Mouse (Mus musculus) limb, embryonic 15.5 days (tissue): Measurements from ENCODE around the gene Uqcc2. TPM values are rescaled to one million over a fixed set of nuclear protein-coding genes. Genes with fewer than 3 reads are reported as not detected.

Experiments
- ATAC-seq: fragments of 200-750 bp; cut with Nextera tagmentation; 2 replicates; pipeline ENCODE4 v1.8.0; 2017; ENCODE audit warnings: low read depth, moderate TSS enrichment; ENCODE audit not compliant: insufficient number of reproducible peaks, low FRiP score, low TSS enrichment
- H3K27ac ChIP-seq: fragments of 300-500 bp; sonication (generic); 2 replicates; pipeline ENCODE4 v1.5.1; 2015; ENCODE audit warnings: moderate library complexity, mild to moderate bottlenecking, inconsistent platforms
- H3K27me3 ChIP-seq: fragments of 300-500 bp; sonication (generic); 2 replicates; pipeline ENCODE4 v1.6.1; 2015; ENCODE audit warnings: inconsistent platforms
- H3K36me3 ChIP-seq: fragments of 300-500 bp; sonication (generic); 2 replicates; pipeline ENCODE4 v1.6.1; 2015; ENCODE audit warnings: inconsistent platforms
- H3K4me1 ChIP-seq: fragments of 300-500 bp; sonication (generic); 2 replicates; pipeline ENCODE4 v1.6.1; 2015; ENCODE audit warnings: inconsistent platforms
- H3K4me2 ChIP-seq: fragments of 300-500 bp; sonication (generic); 2 replicates; pipeline ENCODE4 v1.6.1; 2015; ENCODE audit warnings: mild to moderate bottlenecking, inconsistent platforms
- H3K4me3 ChIP-seq: fragments of 300-500 bp; sonication (generic); 2 replicates; pipeline ENCODE4 v1.5.1; 2015; ENCODE audit warnings: mild to moderate bottlenecking, inconsistent platforms
- H3K9ac ChIP-seq: fragments of 300-500 bp; sonication (generic); 2 replicates; pipeline ENCODE4 v1.6.1; 2015; ENCODE audit warnings: inconsistent platforms
- H3K9me3 ChIP-seq: fragments of 300-500 bp; sonication (generic); 2 replicates; pipeline ENCODE4 v1.6.1; 2016; ENCODE audit warnings: inconsistent platforms
- WGBS: fragments of 180-500 bp; shearing (Covaris S2); methylation state at CpG from one replicate; pipeline ENCODE4 v1.1.7; 2015; 5-methylcytosine and 5-hydroxymethylcytosine counted together
- polyA plus RNA-seq: library from polyadenylated mRNA; unstranded; fragments of >200 nt; fragmentation: Nextera tagmentation; extraction: Ambion mirVana; gene quantifications from 2 replicates; pipeline ENCODE4 v1.2.1, GENCODE M21; 2015

Uqcc2 gene
- polyA plus RNA-seq, 1 experiment from 2014 or later: 276 TPM

GRCm38 (mm10) chr17:27131240-27131665 is 2.5 kb downstream of the Uqcc2 start:
- no peak for ATAC-seq
- no peak overlapping the region for H3K9ac ChIP-seq
- H3K4me3 ChIP-seq: no peak overlapping the region
- peaks cover 63% of the 10 kb centered on the region for H3K4me1 ChIP-seq
- no peaks in the 10 kb centered on the region for H3K36me3 ChIP-seq
- 81% methylated on average over 10 of the region's 10 CpGs for WGBS
- no peak overlapping the region for H3K4me2 ChIP-seq
- H3K27me3 ChIP-seq: no peaks in the 10 kb centered on the region
- no peak overlapping the region for H3K27ac ChIP-seq
- H3K9me3 ChIP-seq: no peaks in the 10 kb centered on the region

- Histone ChIP-seq H3K4me2 (no peak overlapping the region), H3K4me1 (peaks cover 62% of the 10 kb centered on the region)
- 39% methylated on average over 9 of the region's 9 CpGs for WGBS
Observed at GRCm38 (mm10) chr17:27130246-27130645, 3.5 kb downstream of the Uqcc2 start.

GRCm38 (mm10) chr17:27129819-27130218 is 3.9 kb downstream of the Uqcc2 start:
- Histone ChIP-seq H3K4me3 (no peak overlapping the region), H3K4me2 (no peak overlapping the region), H3K9ac (no peak overlapping the region), H3K36me3 (peaks cover 9% of the 10 kb centered on the region), H3K9me3 (no peaks in the 10 kb centered on the region), H3K27me3 (no peaks in the 10 kb centered on the region), H3K27ac (no peak overlapping the region), H3K4me1 (peaks cover 60% of the 10 kb centered on the region)
- WGBS: 72% methylated on average over 7 of the region's 7 CpGs
- ATAC-seq: no peak

More at GRCm38 (mm10) chr17:27130246-27130645, 3.5 kb downstream of the Uqcc2 start:
- no peak overlapping the region for H3K27ac ChIP-seq
- ATAC-seq: no peak
- H3K4me3 ChIP-seq: no peak overlapping the region
- H3K9ac ChIP-seq: no peak overlapping the region
- H3K36me3 ChIP-seq: peaks cover 5% of the 10 kb centered on the region
- H3K9me3 ChIP-seq: no peaks in the 10 kb centered on the region
- H3K27me3 ChIP-seq: no peaks in the 10 kb centered on the region

- Histone ChIP-seq H3K4me2 (no peak overlapping the region), H3K9ac (no peak overlapping the region), H3K27me3 (no peaks in the 10 kb centered on the region), H3K27ac (no peak overlapping the region), H3K4me3 (no peak overlapping the region), H3K4me1 (peaks cover 58% of the 10 kb centered on the region), H3K36me3 (peaks cover 13% of the 10 kb centered on the region), H3K9me3 (no peaks in the 10 kb centered on the region)
- no peak for ATAC-seq
- WGBS: 65% methylated on average over 13 of the region's 13 CpGs
Observed at GRCm38 (mm10) chr17:27129291-27129690, 4.4 kb downstream of the Uqcc2 start.

GRCm38 (mm10) chr17:27128189-27128588 is 5.5 kb downstream of the Uqcc2 start:
- Histone ChIP-seq H3K9me3 (no peaks in the 10 kb centered on the region), H3K4me3 (no peak overlapping the region), H3K27me3 (no peaks in the 10 kb centered on the region), H3K36me3 (peaks cover 24% of the 10 kb centered on the region), H3K27ac (no peak overlapping the region), H3K4me2 (no peak overlapping the region), H3K4me1 (peaks cover 50% of the 10 kb centered on the region), H3K9ac (no peak overlapping the region)
- no peak for ATAC-seq
- WGBS: 93% methylated on average over 5 of the region's 5 CpGs

- Histone ChIP-seq H3K4me2 (no peak overlapping the region), H3K27me3 (no peaks in the 10 kb centered on the region), H3K9ac (no peak overlapping the region), H3K9me3 (no peaks in the 10 kb centered on the region), H3K4me3 (no peak overlapping the region), H3K27ac (no peak overlapping the region), H3K36me3 (peaks cover 36% of the 10 kb centered on the region), H3K4me1 (peaks cover 39% of the 10 kb centered on the region)
- no peak for ATAC-seq
- 79% methylated on average over 10 of the region's 10 CpGs for WGBS
Observed at GRCm38 (mm10) chr17:27126974-27127373, 6.7 kb downstream of the Uqcc2 start.

- WGBS: 84% methylated on average over 11 of the region's 11 CpGs
- peaks cover 32% of the 10 kb centered on the region for H3K4me1 ChIP-seq
Observed at GRCm38 (mm10) chr17:27125669-27126202, 8.0 kb downstream of the Uqcc2 start.

GRCm38 (mm10) chr17:27125185-27125584 is 8.5 kb downstream of the Uqcc2 start:
- Histone ChIP-seq H3K36me3 (peaks cover 43% of the 10 kb centered on the region), H3K4me1 (peaks cover 30% of the 10 kb centered on the region), H3K27me3 (no peaks in the 10 kb centered on the region), H3K4me3 (no peak overlapping the region), H3K4me2 (no peak overlapping the region), H3K27ac (no peak overlapping the region), H3K9ac (no peak overlapping the region), H3K9me3 (no peaks in the 10 kb centered on the region)
- 34% methylated on average over 12 of the region's 12 CpGs for WGBS
- ATAC-seq: no peak

More at GRCm38 (mm10) chr17:27125669-27126202, 8.0 kb downstream of the Uqcc2 start:
- Histone ChIP-seq H3K27me3 (no peaks in the 10 kb centered on the region), H3K9me3 (no peaks in the 10 kb centered on the region), H3K4me3 (no peak overlapping the region), H3K9ac (no peak overlapping the region), H3K4me2 (no peak overlapping the region), H3K36me3 (peaks cover 43% of the 10 kb centered on the region), H3K27ac (no peak overlapping the region)
- no peak for ATAC-seq

GRCm38 (mm10) chr17:27123813-27124375 is 9.8 kb downstream of the Uqcc2 start:
- Histone ChIP-seq H3K4me1 (peaks cover 25% of the 10 kb centered on the region), H3K36me3 (peaks cover 54% of the 10 kb centered on the region), H3K9me3 (no peaks in the 10 kb centered on the region), H3K4me3 (no peak overlapping the region), H3K9ac (no peak overlapping the region), H3K27ac (no peak overlapping the region), H3K4me2 (no peak overlapping the region), H3K27me3 (no peaks in the 10 kb centered on the region)
- WGBS: 86% methylated on average over 7 of the region's 7 CpGs
- ATAC-seq: no peak

- Histone ChIP-seq H3K9ac (no peak overlapping the region), H3K4me1 (peaks cover 22% of the 10 kb centered on the region), H3K36me3 (peaks cover 61% of the 10 kb centered on the region), H3K27me3 (no peaks in the 10 kb centered on the region), H3K27ac (no peak overlapping the region), H3K9me3 (no peaks in the 10 kb centered on the region), H3K4me2 (no peak overlapping the region), H3K4me3 (no peak overlapping the region)
- 95% methylated on average over 2 of the region's 2 CpGs for WGBS
- ATAC-seq: no peak
Observed at GRCm38 (mm10) chr17:27123103-27123502, 10.6 kb downstream of the Uqcc2 start.

- Histone ChIP-seq H3K4me2 (no peak overlapping the region), H3K9ac (no peak overlapping the region), H3K27ac (no peak overlapping the region), H3K4me1 (peaks cover 21% of the 10 kb centered on the region), H3K9me3 (no peaks in the 10 kb centered on the region), H3K27me3 (no peaks in the 10 kb centered on the region), H3K36me3 (peaks cover 65% of the 10 kb centered on the region), H3K4me3 (no peak overlapping the region)
- no peak for ATAC-seq
- 73% methylated on average over 11 of the region's 11 CpGs for WGBS
Observed at GRCm38 (mm10) chr17:27122701-27123100, 11.0 kb downstream of the Uqcc2 start.

GRCm38 (mm10) chr17:27121781-27122180 is 11.9 kb downstream of the Uqcc2 start:
- 78% methylated on average over 7 of the region's 7 CpGs for WGBS
- no peak for ATAC-seq
- no peak overlapping the region for H3K4me3 ChIP-seq
- no peak overlapping the region for H3K4me2 ChIP-seq
- H3K27ac ChIP-seq: no peak overlapping the region
- H3K9me3 ChIP-seq: no peaks in the 10 kb centered on the region
- H3K36me3 ChIP-seq: peaks cover 75% of the 10 kb centered on the region
- H3K4me1 ChIP-seq: peaks cover 18% of the 10 kb centered on the region
- H3K9ac ChIP-seq: no peak overlapping the region
- no peaks in the 10 kb centered on the region for H3K27me3 ChIP-seq
